Mouse (Mus musculus) neural tube, embryonic 15.5 days (tissue): ENCODE data around the gene Adgrd1. TPM values are rescaled to one million over a fixed set of nuclear protein-coding genes. Genes with fewer than 3 reads are reported as not detected.
"Not testable (repeated sequence)": the region's sequence is repeated elsewhere in the genome, so short reads cannot be mapped to it uniquely, and the experiment has no call there.

ENCODE experiments used
- ATAC-seq: fragments of 200-750 bp; cut with Nextera tagmentation; 2 replicates; pipeline ENCODE4 v1.8.0; 2017; ENCODE audit warnings: mild to moderate bottlenecking, moderate TSS enrichment, moderate library complexity; ENCODE audit not compliant: low FRiP score
- H3K27ac ChIP-seq: fragments of 300-500 bp; sonication (generic); replicated peaks from 2 replicates; pipeline ENCODE4 v1.5.1; 2015; ENCODE audit warnings: mild to moderate bottlenecking, inconsistent platforms
- H3K27me3 ChIP-seq: fragments of 300-500 bp; sonication (generic); replicated peaks from 2 replicates; pipeline ENCODE4 v1.6.1; 2015; ENCODE audit warnings: inconsistent platforms
- H3K36me3 ChIP-seq: fragments of 300-500 bp; sonication (generic); 2 replicates; pipeline ENCODE4 v1.6.1; 2015; ENCODE audit warnings: inconsistent platforms
- H3K4me1 ChIP-seq: fragments of 300-500 bp; sonication (generic); 2 replicates; pipeline ENCODE4 v1.6.1; 2015; ENCODE audit warnings: inconsistent platforms
- H3K4me2 ChIP-seq: fragments of 300-500 bp; sonication (generic); 2 replicates; pipeline ENCODE4 v1.6.1; 2015; ENCODE audit warnings: inconsistent platforms, mild to moderate bottlenecking, moderate library complexity
- H3K4me3 ChIP-seq: fragments of 300-500 bp; sonication (generic); replicated peaks from 2 replicates; pipeline ENCODE4 v1.5.1; 2015; ENCODE audit warnings: mild to moderate bottlenecking, inconsistent platforms
- H3K9ac ChIP-seq: fragments of 300-500 bp; sonication (generic); replicated peaks from 2 replicates; pipeline ENCODE4 v1.6.1; 2015; ENCODE audit warnings: mild to moderate bottlenecking, inconsistent platforms
- H3K9me3 ChIP-seq: fragments of 300-500 bp; sonication (generic); replicated peaks from 2 replicates; pipeline ENCODE4 v1.6.1; 2016; ENCODE audit warnings: inconsistent platforms
- WGBS: fragments of 180-500 bp; shearing (Covaris S2); methylation state at CpG from one replicate; pipeline ENCODE4 v1.1.7; 2015; ENCODE audit warnings: mixed read lengths; 5-methylcytosine and 5-hydroxymethylcytosine counted together
- polyA plus RNA-seq: library from polyadenylated mRNA; unstranded; fragments of >200 nt; fragmentation: Nextera tagmentation; extraction: Ambion mirVana; gene quantifications from 2 replicates; pipeline ENCODE4 v1.2.1, GENCODE M21; 2015

The Adgrd1 gene
- polyA plus RNA-seq, 1 experiment from 2014 or later: 0.38 TPM

DNA sequence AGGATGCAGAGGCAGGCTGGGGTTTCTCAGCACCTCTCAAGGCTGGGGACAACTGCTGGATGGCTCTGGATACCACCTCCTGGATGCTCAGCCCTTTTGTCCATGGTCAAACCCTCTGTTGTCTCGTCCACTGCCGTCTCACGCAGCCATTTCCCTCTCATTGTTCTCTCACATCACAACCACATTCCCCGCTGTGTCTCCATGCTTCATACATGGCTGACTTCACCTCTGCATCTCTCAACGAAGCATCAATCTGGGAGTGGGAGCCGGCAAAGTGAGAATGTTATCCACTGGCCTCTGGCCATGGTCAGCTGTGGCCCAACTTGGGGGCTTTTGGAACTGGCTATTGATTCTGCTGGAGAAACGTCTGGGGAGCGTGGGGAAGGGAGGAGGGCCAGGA lies 15.2 kb downstream of the Adgrd1 start:
- Histone ChIP-seq H3K9ac (no peak overlapping the region), H3K4me3 (no peak overlapping the region), H3K27me3 (no peaks in the 10 kb centered on the region), H3K9me3 (no peaks in the 10 kb centered on the region), H3K36me3 (no peaks in the 10 kb centered on the region), H3K4me1 (0 out of 2 replicates have a peak, but pooled peaks cover 2% of the 10 kb centered on the region), H3K4me2 (no peak overlapping the region), H3K27ac (no peak overlapping the region)
- 55% methylated on average over 8 of the region's 8 CpGs for WGBS
- no peak for ATAC-seq

DNA sequence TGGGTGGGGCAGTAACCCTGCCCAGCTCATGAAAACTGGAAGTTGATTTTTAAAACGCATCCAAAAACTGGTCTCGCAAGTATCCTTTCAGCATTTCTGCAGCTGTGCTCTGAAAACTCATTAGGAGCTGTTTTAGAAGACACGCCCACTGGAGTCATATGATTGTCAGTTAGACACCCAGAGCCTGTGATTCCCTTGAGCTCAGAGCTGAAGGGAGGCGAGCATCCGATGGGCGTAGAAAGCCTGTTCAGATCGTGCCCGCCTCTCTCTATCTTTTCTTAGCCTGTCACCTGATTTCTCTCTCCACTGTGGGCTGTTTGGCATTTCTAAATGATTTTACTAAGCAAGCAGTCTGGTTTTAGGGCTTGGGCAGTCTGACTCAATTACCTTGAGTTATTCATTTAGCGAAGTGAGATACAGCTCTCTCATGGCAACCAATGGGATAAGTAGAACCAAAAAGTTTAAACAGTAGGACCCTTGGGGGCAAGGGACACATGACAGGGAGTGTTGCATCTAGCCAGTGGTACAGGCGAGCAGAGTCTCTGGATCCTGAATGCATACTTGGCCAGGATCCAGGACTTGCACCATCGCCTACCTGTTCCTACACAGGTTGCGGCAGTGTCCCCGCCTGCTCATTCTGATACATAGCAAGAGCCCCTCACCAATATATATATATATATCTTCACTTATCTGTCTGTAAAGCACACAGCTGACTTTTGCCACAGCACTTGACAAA lies 17.4 kb downstream of the Adgrd1 start:
- ATAC-seq: no peak
- Histone ChIP-seq H3K36me3 (no peaks in the 10 kb centered on the region), H3K4me3 (no peak overlapping the region), H3K27ac (no peak overlapping the region), H3K9ac (no peak overlapping the region), H3K9me3 (no peaks in the 10 kb centered on the region), H3K4me1 (0 out of 2 replicates have a peak, but pooled peaks cover 2% of the 10 kb centered on the region), H3K27me3 (no peaks in the 10 kb centered on the region), H3K4me2 (no peak overlapping the region)
- WGBS: 75% methylated on average over 13 of the region's 13 CpGs

- Histone ChIP-seq H3K36me3 (no peaks in the 10 kb centered on the region), H3K4me1 (0 out of 2 replicates have a peak, but pooled peaks cover 2% of the 10 kb centered on the region), H3K9me3 (no peaks in the 10 kb centered on the region), H3K27ac (no peak overlapping the region), H3K27me3 (no peaks in the 10 kb centered on the region), H3K4me3 (no peak overlapping the region), H3K9ac (no peak overlapping the region), H3K4me2 (no peak overlapping the region)
- no peak for ATAC-seq
- WGBS: 85% methylated on average over 8 of the region's 8 CpGs
These were observed 19.7 kb downstream of the Adgrd1 start for GRCm38 (mm10) chr5:129116299-129116698.

- no peak overlapping the region for H3K4me3 ChIP-seq
- no peaks in the 10 kb centered on the region for H3K27me3 ChIP-seq
- 55% methylated on average over 4 of the region's 4 CpGs for WGBS
- H3K9me3 ChIP-seq: no peaks in the 10 kb centered on the region
- H3K4me1 ChIP-seq: 0 out of 2 replicates have a peak, but pooled peaks cover 2% of the 10 kb centered on the region
- H3K27ac ChIP-seq: no peak overlapping the region
- H3K9ac ChIP-seq: no peak overlapping the region
- H3K4me2 ChIP-seq: no peak overlapping the region
- no peak for ATAC-seq
- H3K36me3 ChIP-seq: no peaks in the 10 kb centered on the region
These were observed 21.1 kb downstream of the Adgrd1 start for GRCm38 (mm10) chr5:129117593-129118113.

DNA sequence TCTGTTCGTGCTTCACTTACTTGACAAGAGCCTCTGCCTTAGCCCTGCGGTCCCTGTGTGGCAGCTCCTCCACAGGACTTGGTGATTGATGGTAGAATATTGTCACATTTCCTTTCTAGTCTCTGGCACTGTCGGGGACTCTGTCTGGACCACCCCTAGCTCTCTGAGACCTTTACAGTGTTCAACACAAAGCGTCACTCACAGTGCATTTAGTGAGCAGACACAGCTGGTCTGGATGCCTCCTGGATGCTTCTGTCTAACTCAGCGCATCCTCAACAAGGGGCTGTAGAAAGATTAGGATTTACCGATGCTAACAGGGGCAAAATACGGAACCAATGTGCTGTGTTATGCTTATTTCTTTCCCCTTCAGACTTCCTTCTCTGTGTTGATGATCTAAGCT lies 22.0 kb downstream of the Adgrd1 start:
- H3K27ac ChIP-seq: peak overlapping the region; percentile 46; the same call in 1 of the 2 replicates
- ATAC-seq: no peak
- H3K36me3 ChIP-seq: no peaks in the 10 kb centered on the region
- H3K9me3 ChIP-seq: no peaks in the 10 kb centered on the region
- H3K27me3 ChIP-seq: no peaks in the 10 kb centered on the region
- 37% methylated on average over 7 of the region's 7 CpGs for WGBS
- H3K4me3 ChIP-seq: no peak overlapping the region
- no peak overlapping the region for H3K4me2 ChIP-seq
- H3K4me1 ChIP-seq: peaks cover 2% of the 10 kb centered on the region; the same call in 1 of the 2 replicates
- no peak overlapping the region for H3K9ac ChIP-seq

DNA sequence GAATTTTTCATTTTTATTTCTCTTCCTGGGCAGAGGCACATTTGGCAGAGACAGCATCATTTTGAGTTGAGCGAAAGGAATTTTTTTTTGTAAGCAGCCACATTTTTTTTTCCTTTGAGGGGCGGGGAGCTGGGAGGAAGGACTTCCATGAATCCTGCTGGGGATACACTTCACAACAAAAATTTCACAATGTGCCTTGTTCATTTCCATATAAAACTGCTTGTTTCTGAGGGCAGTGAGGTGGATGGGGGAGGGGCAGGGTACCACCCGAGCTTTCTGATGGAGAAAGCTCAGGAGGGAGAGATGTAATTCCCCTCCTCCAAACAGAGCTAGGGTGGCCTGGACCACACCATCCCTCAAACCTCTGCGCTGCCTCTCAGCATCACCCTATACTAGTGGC lies 22.6 kb downstream of the Adgrd1 start:
- WGBS: 67% methylated on average over 4 of the region's 4 CpGs
- no peak overlapping the region for H3K4me3 ChIP-seq
- peaks cover under 1% of the 10 kb centered on the region; the same call in 1 of the 2 replicates for H3K4me1 ChIP-seq
- ATAC-seq: no peak
- no peak overlapping the region for H3K4me2 ChIP-seq
- H3K9ac ChIP-seq: no peak overlapping the region
- H3K27me3 ChIP-seq: no peaks in the 10 kb centered on the region
- H3K36me3 ChIP-seq: no peaks in the 10 kb centered on the region
- no peaks in the 10 kb centered on the region for H3K9me3 ChIP-seq
- H3K27ac ChIP-seq: 0 out of 2 replicates have a peak overlapping the region, but pooled peaks have one; percentile 52

GRCm38 (mm10) chr5:129121654-129122285 lies 25.2 kb downstream of the Adgrd1 start:
- Histone ChIP-seq H3K27ac (no peak overlapping the region), H3K36me3 (no peaks in the 10 kb centered on the region), H3K4me3 (no peak overlapping the region), H3K27me3 (no peaks in the 10 kb centered on the region), H3K4me2 (no peak overlapping the region), H3K9me3 (no peaks in the 10 kb centered on the region), H3K9ac (no peak overlapping the region), H3K4me1 (peaks cover 3% of the 10 kb centered on the region; the same call in 1 of the 2 replicates)
- no peak for ATAC-seq
- WGBS: 90% methylated on average over 15 of the region's 15 CpGs

DNA sequence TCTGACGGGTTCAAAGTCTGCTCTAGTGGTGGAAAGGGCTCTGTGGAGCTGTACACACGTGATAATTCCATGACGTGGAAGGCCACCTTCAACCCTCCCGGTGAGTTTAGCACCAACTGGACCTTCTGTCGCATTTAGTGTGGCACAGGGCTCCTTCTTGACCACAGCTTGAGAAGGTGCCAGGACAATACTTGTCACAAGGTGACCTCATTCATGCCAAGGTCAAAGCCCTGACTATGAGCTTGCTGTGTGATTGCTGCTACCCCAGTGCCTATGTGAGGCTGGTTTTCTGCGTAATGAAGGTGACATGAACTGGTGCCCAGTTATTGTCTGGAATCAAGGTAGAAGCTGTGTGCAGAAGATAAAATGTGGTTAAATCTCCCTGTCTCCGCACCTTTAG lies 25.9 kb downstream of the Adgrd1 start:
- H3K4me3 ChIP-seq: no peak overlapping the region
- ATAC-seq: no peak
- H3K27me3 ChIP-seq: no peaks in the 10 kb centered on the region
- no peak overlapping the region for H3K4me2 ChIP-seq
- H3K4me1 ChIP-seq: peaks cover 3% of the 10 kb centered on the region; the same call in 1 of the 2 replicates
- WGBS: 94% methylated on average over 7 of the region's 7 CpGs
- no peaks in the 10 kb centered on the region for H3K36me3 ChIP-seq
- no peaks in the 10 kb centered on the region; the same call in 1 of the 2 replicates for H3K9me3 ChIP-seq
- H3K27ac ChIP-seq: no peak overlapping the region
- H3K9ac ChIP-seq: no peak overlapping the region

DNA sequence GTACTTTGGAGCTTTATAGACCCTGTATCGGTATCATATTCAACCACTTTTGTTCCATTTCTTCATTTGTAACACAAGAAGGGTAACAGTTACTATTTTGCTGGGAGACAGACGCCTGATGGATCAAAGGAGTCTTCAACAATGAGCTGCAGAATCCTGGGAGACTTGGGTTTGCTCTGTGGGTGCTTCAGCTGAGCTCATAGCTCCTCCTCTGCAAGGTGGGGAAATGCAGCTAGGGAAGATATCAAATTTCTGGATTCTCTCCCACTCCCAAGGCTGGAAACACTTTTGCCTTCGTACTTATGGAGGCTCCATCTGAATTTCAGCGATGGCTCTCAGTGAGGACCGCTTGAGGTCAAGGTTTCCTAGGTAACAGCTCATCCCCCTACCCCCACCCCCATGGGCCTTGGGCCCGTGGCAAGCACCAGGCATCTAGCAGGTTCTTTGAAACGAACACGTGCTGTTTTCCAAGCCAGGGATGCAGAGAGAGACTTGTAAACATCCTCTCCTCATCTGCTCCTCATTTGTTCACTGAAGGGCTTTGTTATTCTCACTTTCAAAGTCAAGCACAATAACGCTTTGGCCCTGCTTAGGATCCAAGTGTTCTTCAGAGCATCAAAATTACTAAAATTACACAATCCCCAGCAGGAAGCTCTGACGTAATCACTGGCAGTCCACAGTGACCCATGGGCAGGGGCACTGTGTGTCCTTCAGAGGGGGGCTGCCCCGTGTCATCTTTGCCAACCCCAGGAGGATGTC lies 27.7 kb downstream of the Adgrd1 start:
- Histone ChIP-seq H3K9me3 (no peaks in the 10 kb centered on the region; the same call in 1 of the 2 replicates), H3K4me2 (no peak overlapping the region), H3K27ac (no peak overlapping the region), H3K9ac (no peak overlapping the region), H3K27me3 (no peaks in the 10 kb centered on the region), H3K36me3 (no peaks in the 10 kb centered on the region), H3K4me3 (no peak overlapping the region), H3K4me1 (peaks cover 3% of the 10 kb centered on the region; the same call in 1 of the 2 replicates)
- ATAC-seq: no peak
- WGBS: 41% methylated on average over 11 of the region's 11 CpGs

- not testable (repeated sequence) for H3K27ac ChIP-seq, H3K27me3 ChIP-seq, H3K36me3 ChIP-seq, H3K4me3 ChIP-seq, H3K9ac ChIP-seq, H3K4me2 ChIP-seq, H3K4me1 ChIP-seq, H3K9me3 ChIP-seq, ATAC-seq
- 98% methylated on average over 22 of the region's 22 CpGs for WGBS
These were observed 31.8 kb downstream of the Adgrd1 start for GRCm38 (mm10) chr5:129128310-129128709.

DNA sequence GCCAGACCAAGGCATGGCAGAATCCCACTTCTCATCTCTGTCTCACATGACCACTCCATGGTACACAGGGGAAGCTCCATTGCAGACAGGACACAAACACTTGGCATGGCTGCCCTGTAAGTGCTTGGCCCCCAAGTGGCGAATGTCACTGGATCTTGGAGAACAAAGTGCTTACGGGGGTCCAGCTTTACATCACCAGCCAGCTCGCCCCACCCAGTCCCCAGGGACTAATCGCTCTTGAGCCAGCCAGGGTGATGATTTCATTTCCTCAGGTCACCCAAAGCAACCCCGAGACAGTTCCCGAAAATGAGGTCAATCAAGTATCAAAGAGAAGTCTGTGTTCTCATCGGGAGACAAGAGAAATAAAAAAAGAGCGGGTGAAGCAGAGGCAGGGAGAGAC lies 33.8 kb downstream of the Adgrd1 start:
- Histone ChIP-seq H3K9me3 (no peaks in the 10 kb centered on the region; the same call in 1 of the 2 replicates), H3K9ac (no peak overlapping the region), H3K4me2 (no peak overlapping the region), H3K4me1 (no peaks in the 10 kb centered on the region), H3K27me3 (no peaks in the 10 kb centered on the region), H3K36me3 (no peaks in the 10 kb centered on the region), H3K4me3 (no peak overlapping the region), H3K27ac (no peak overlapping the region)
- WGBS: 94% methylated on average over 8 of the region's 8 CpGs
- ATAC-seq: no peak
